Mouse (Mus musculus): Measurements from ENCODE around the gene Rbfox1.

DNA sequence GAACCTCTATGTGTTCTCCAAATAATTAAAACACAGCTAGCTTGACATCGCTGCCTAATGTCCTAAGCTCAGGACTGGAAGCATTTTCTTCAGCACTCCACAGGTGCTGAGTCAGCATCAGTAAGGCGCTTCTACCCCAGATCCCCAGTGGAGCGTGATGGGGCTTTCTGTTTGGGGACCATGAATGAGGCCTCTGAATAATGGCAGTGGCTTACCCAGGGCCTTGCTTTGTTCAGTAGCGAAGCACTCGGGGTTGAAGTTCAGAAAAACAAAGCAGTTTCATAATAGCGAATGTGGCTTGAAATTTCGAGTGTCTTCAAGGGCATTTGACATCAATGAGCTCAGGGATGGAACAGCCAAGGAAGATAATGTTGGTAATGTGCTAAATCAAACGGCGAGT is 966.2 kb downstream of the Rbfox1 start:
- no peak for TF ChIP-seq CTCF (IDR thresholded peaks at IDR 0.05; ENCODE audit: low read depth)
- no peak for TF ChIP-seq EP300 (optimal IDR thresholded peaks at IDR 0.05)
